ENCODE assay signal across 20 mouse cellular contexts in genomic region chr6:87740496-87740895, GRCm38 (mm10). TPM values are rescaled to one million over a fixed set of nuclear protein-coding genes. Genes with fewer than 3 reads are reported as not detected.
DNase-seq lines count a peak whose midpoint lies in the region; ATAC-seq and TF ChIP-seq lines count a peak whose summit lies in the region.
"Had no signal": no experiment of that assay in that cellular context is flagged by ENCODE, and none has a peak within 500 bp of the region (broad histone marks: within the 10 kb centered on the region; RNA-seq: fewer than 3 reads in every experiment).

No protein-coding gene starts in this region.

- no peak for TF ChIP-seq POLR2A in bone marrow, adult 2 months (IDR thresholded peaks at IDR 0.05; ENCODE audit: borderline replicate concordance, control insufficient read depth, low read depth, low read length)

- peaks cover 8% of the 10 kb centered on the region; the same call in 1 of the 2 replicates for H3K27me3 ChIP-seq in kidney, embryonic 15.5 days
- H3K27me3 ChIP-seq in liver, embryonic 11.5 days (replicated peaks; ENCODE audit: control insufficient read depth, insufficient read depth, low read length) = peaks cover 3% of the 10 kb centered on the region; the same call in 1 of the 2 replicates
- no peaks in the 10 kb centered on the region for H3K27me3 ChIP-seq in forebrain, embryonic 14.5 days (replicated peaks; ENCODE audit: control insufficient read depth, insufficient read depth, low read length)
- H3K27me3 ChIP-seq: intestine, embryonic 15.5 days; midbrain, embryonic 13.5 days had no signal

- no peaks in the 10 kb centered on the region for H3K36me3 ChIP-seq in kidney, embryonic 15.5 days
- H3K36me3 ChIP-seq in liver, embryonic 11.5 days (ENCODE audit: control insufficient read depth, insufficient read depth, low read length) = no peaks in the 10 kb centered on the region
- no peaks in the 10 kb centered on the region for H3K36me3 ChIP-seq in forebrain, embryonic 14.5 days (ENCODE audit: control insufficient read depth, insufficient read depth, low read length)
- H3K36me3 ChIP-seq: embryonic facial prominence, embryonic 13.5 days; intestine, embryonic 15.5 days; midbrain, embryonic 13.5 days had no signal

- H3K9ac ChIP-seq in kidney, embryonic 15.5 days = no peak overlapping the region
- H3K9ac ChIP-seq in liver, embryonic 11.5 days (ENCODE audit: low read depth, low read length) = 0 out of 2 replicates have a peak overlapping the region, but pooled peaks have one; percentile 7
- H3K9ac ChIP-seq in forebrain, embryonic 14.5 days (ENCODE audit: low read length) = no peak overlapping the region
- H3K9ac ChIP-seq: embryonic facial prominence, embryonic 13.5 days; forebrain, embryonic 13.5 days; intestine, embryonic 15.5 days; midbrain, embryonic 13.5 days had no signal

- TF ChIP-seq CTCF in bone marrow, adult 2 months (IDR thresholded peaks at IDR 0.05; ENCODE audit: control insufficient read depth, insufficient read depth, low read length) = no peak

- 0 out of 2 replicates have a peak overlapping the region, but pooled peaks have one; percentile 59 for H3K27ac ChIP-seq in kidney, embryonic 15.5 days
- peak overlapping the region; percentile 43 for H3K27ac ChIP-seq in bone marrow, adult 2 months (ENCODE audit: control insufficient read depth, insufficient read depth, low read depth, low read length, poor library complexity)
- peak overlapping the region; percentile 54 for H3K27ac ChIP-seq in liver, embryonic 11.5 days (ENCODE audit: low read depth, low read length)
- no peak overlapping the region for H3K27ac ChIP-seq in forebrain, embryonic 14.5 days (ENCODE audit: low read depth, low read length)
- H3K27ac ChIP-seq: embryonic facial prominence, embryonic 13.5 days; forebrain, embryonic 13.5 days; intestine, embryonic 15.5 days; midbrain, embryonic 13.5 days had no signal

- peaks cover 11% of the 10 kb centered on the region for H3K4me1 ChIP-seq in kidney, embryonic 15.5 days
- peaks cover 3% of the 10 kb centered on the region; the same call in 1 of the 2 replicates for H3K4me1 ChIP-seq in bone marrow, adult 2 months (ENCODE audit: control insufficient read depth, insufficient read depth, low read length)
- H3K4me1 ChIP-seq in liver, embryonic 11.5 days (replicated peaks; ENCODE audit: control insufficient read depth, insufficient read depth, low read length) = peaks cover 46% of the 10 kb centered on the region
- no peaks in the 10 kb centered on the region for H3K4me1 ChIP-seq in forebrain, embryonic 14.5 days (ENCODE audit: control insufficient read depth, insufficient read depth, low read length)
- H3K4me1 ChIP-seq: embryonic facial prominence, embryonic 13.5 days; intestine, embryonic 15.5 days had no signal

- H3K4me2 ChIP-seq in kidney, embryonic 15.5 days = no peak overlapping the region
- peak overlapping the region; percentile 13; the same call in 1 of the 2 replicates for H3K4me2 ChIP-seq in liver, embryonic 11.5 days
- no peak overlapping the region for H3K4me2 ChIP-seq in forebrain, embryonic 14.5 days (ENCODE audit: low read length)
- H3K4me2 ChIP-seq: embryonic facial prominence, embryonic 13.5 days; forebrain, embryonic 13.5 days; intestine, embryonic 15.5 days; midbrain, embryonic 13.5 days had no signal

- H3K4me3 ChIP-seq in kidney, embryonic 15.5 days (replicated peaks) = no peak overlapping the region
- H3K4me3 ChIP-seq in bone marrow, adult 2 months (replicated peaks; ENCODE audit: control insufficient read depth, low read depth, low read length) = no peak overlapping the region
- no peak overlapping the region for H3K4me3 ChIP-seq in liver, embryonic 11.5 days (ENCODE audit: low read depth, low read length)
- no peak overlapping the region for H3K4me3 ChIP-seq in forebrain, embryonic 14.5 days (ENCODE audit: low read depth, low read length)
- H3K4me3 ChIP-seq: embryonic facial prominence, embryonic 13.5 days; forebrain, embryonic 13.5 days; intestine, embryonic 15.5 days; midbrain, embryonic 13.5 days had no signal

- ATAC-seq in kidney, embryonic 15.5 days (replicated peaks; ENCODE audit: low FRiP score) = no peak
- ATAC-seq in liver, embryonic 11.5 days (replicated peaks; ENCODE audit: low FRiP score) = peak; percentile 91
- ATAC-seq in megakaryocyte-erythroid progenitor cell, adult 5-6 weeks (replicated peaks; ENCODE audit: low FRiP score, low TSS enrichment, poor library complexity, severe bottlenecking) = peak; percentile 87
- no peak for ATAC-seq in forebrain, embryonic 14.5 days
- ATAC-seq: forebrain, embryonic 13.5 days; intestine, embryonic 15.5 days; midbrain, embryonic 13.5 days had no signal

- no peak for DNase-seq in kidney, adult 9 months
- DNase-seq in liver, embryonic 11.5 days (ENCODE audit: low spot score) = no peak
- no peak for DNase-seq in embryo, embryonic 10.5 days (ENCODE audit: low spot score)
- no peak for DNase-seq in layer of hippocampus, postnatal 14 days (ENCODE audit: low spot score in 2 of 2)
- DNase-seq in forebrain, embryonic 14.5 days (ENCODE audit: low spot score) = no peak
- DNase-seq: cerebellum, adult 8-10 months; heart, adult 18-20 months; heart, postnatal 36 days; kidney, postnatal 10 days; right cerebral cortex, postnatal 25 days; thymus, postnatal 4 days had no signal

- H3K9me3 ChIP-seq in kidney, embryonic 15.5 days (replicated peaks) = no peaks in the 10 kb centered on the region
- H3K9me3 ChIP-seq in liver, embryonic 11.5 days (ENCODE audit: control insufficient read depth, low read length) = no peaks in the 10 kb centered on the region
- no peaks in the 10 kb centered on the region for H3K9me3 ChIP-seq in forebrain, embryonic 14.5 days (replicated peaks; ENCODE audit: control insufficient read depth, low read length)
- H3K9me3 ChIP-seq: embryonic facial prominence, embryonic 13.5 days; forebrain, embryonic 13.5 days; intestine, embryonic 15.5 days; midbrain, embryonic 13.5 days had no signal

RNA-seq across cellular contexts. Expression of gene Efcc1, which starts 9.8 kb away (rescaled TPM):
- polyA plus RNA-seq in kidney, embryonic 15.5 days (2015; fragmentation: Nextera tagmentation; extraction: Ambion mirVana) = 1.4 and 1.5 TPM in 2 replicates
- polyA plus RNA-seq in bone marrow, adult 2 months (2011; ENCODE audit: insufficient read depth, insufficient read length, low replicate concordance, missing spikeins) = 0.55 TPM in 1 of 2 replicates, not detected in the other
- 0.45 and 0.57 TPM in 2 replicates for polyA plus RNA-seq in liver, embryonic 11.5 days (2014; fragmentation: Nextera tagmentation; extraction: Ambion mirVana)
- total RNA-seq in megakaryocyte-erythroid progenitor cell, adult 5-6 weeks (2014; fragmentation: Nextera tagmentation) = 0.48 and 0.77 TPM in 2 replicates
- 0.72 and 1.2 TPM in 2 replicates for total RNA-seq in megakaryocyte-erythroid progenitor cell, adult 5-6 weeks (2017)
- total RNA-seq in layer of hippocampus, postnatal 14 days (2021) = 1 to 10 TPM; 4.1 to 5.0 TPM
- 0.89 and 2.0 TPM in 2 replicates for polyA plus RNA-seq in forebrain, embryonic 14.5 days (2014; fragmentation: Nextera tagmentation; extraction: Ambion mirVana)
- total RNA-seq: ES-E14 had no signal

RNA-seq across cellular contexts. Expression of gene Gp9, which starts 37.4 kb away (rescaled TPM):
- polyA plus RNA-seq in kidney, embryonic 15.5 days (2015; fragmentation: Nextera tagmentation; extraction: Ambion mirVana) = 1.9 and 2.0 TPM in 2 replicates
- polyA plus RNA-seq in bone marrow, adult 2 months (2011; ENCODE audit: insufficient read depth, insufficient read length, low replicate concordance, missing spikeins) = 49.0 and 59.4 TPM in 2 replicates
- polyA plus RNA-seq in liver, embryonic 11.5 days (2014; fragmentation: Nextera tagmentation; extraction: Ambion mirVana) = 37.2 and 37.3 TPM in 2 replicates
- total RNA-seq in megakaryocyte-erythroid progenitor cell, adult 5-6 weeks (2014; fragmentation: Nextera tagmentation) = 1.8 and 4.5 TPM in 2 replicates
- total RNA-seq in megakaryocyte-erythroid progenitor cell, adult 5-6 weeks (2017) = 3.1 and 7.3 TPM in 2 replicates
- under 1 TPM; 0.39 to 0.60 TPM for total RNA-seq in layer of hippocampus, postnatal 14 days (2021)
- 0.47 and 0.94 TPM in 2 replicates for polyA plus RNA-seq in forebrain, embryonic 14.5 days (2014; fragmentation: Nextera tagmentation; extraction: Ambion mirVana)
- total RNA-seq: ES-E14 had no signal
- polyA plus RNA-seq: C2C12 had no signal

Comparison
In these comparisons a context has a peak if more than half of its experiments do, and no peak if none do; other contexts are left out.
1. ATAC-seq: peak in liver, embryonic 11.5 days (single experiment) and megakaryocyte-erythroid progenitor cell, adult 5-6 weeks (single experiment); none in kidney, embryonic 15.5 days (single experiment) and forebrain, embryonic 14.5 days (single experiment).
2. RNA of gene Gp9, which starts 37.4 kb away (polyA plus RNA-seq): 49.0 to 59.4 TPM in bone marrow, adult 2 months and 37.2 to 37.3 TPM in liver, embryonic 11.5 days; 1.9 to 2.0 TPM in kidney, embryonic 15.5 days and 0.47 to 0.94 TPM in forebrain, embryonic 14.5 days; every median in the first group is over 10 times any median in the second.